Mouse (Mus musculus) kidney, adult 11 months (tissue): Measurements from ENCODE around the gene 1500009L16Rik.

Experiments
- DNase-seq: peaks from one replicate; pipeline ENCODE4 v3.0.0; 2022

The 1500009L16Rik gene

DNA sequence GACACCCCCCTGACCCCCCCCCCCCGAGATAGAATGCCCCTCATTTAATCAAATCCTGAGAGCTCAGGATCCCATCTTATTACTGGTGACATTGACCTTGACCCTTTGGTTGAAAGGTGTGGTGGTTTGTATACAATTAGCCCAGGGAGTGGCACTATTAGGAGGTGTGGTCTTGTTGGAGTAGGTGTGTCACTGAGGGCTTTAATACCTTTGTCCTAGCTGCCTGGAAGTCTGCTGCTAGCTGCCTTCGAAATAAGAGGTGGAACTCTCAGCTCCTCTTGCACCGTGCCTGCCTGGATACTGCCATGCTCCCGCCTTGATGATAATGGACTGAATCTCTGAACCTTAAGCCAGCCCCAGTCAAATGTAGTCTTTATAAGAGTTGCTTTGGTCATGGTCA lies 41.2 kb downstream of the 1500009L16Rik start:
- no peak for DNase-seq

GRCm38 (mm10) chr10:83766882-83767281 lies 44.2 kb downstream of the 1500009L16Rik start:
- no peak for DNase-seq

DNA sequence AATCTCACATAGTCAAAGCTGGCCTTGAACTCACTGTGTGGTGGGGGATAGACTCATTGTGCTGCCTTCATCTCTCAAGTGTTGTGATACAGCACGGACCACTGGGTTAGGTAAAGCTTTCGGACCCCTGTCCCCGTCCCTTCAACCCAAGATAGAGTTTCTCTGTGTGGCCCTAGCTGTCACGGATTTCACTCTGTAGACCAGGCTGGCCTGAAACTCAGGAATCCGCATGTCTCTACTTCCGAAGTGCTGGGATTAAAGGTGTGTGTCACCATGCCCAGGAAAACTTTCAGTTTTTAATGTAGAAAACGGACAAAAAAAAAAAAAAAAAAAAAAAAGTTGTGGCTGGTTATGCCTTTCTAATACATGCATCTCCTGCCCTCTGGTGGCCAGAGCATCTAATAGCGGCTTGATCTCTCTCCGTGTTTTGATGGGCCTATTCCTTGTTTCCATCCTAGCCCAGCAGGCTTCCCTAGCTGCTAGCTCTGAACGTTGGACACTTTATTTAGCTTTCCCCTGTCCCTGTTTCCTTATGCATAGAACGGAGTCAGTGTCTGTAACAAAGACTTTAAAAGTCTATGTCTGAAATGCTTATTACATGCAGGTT lies 53.7 kb downstream of the 1500009L16Rik start:
- DNase-seq: peak; percentile 25

DNA sequence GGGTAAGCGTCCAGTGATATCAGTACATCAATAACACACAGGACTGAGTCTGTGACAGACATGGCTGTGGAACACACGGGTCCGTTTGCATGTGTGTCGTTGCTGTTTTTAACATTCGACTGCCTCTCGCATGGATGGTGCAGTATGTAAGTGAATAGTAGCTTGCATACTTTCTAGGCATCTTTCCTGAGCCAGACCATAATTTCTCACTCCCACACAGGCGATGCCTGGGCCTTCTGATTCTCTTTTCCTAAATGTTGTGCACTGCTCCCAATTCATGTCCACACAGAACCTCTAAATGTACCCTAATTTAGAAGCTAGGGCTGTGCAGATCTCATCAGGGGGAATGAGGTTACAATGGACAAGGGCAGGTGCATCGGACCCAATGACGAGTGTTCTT lies 54.6 kb downstream of the 1500009L16Rik start:
- DNase-seq: no peak

GRCm38 (mm10) chr10:83781854-83782253 lies 59.2 kb downstream of the 1500009L16Rik start:
- DNase-seq: no peak

- no peak for DNase-seq
These were observed 59.9 kb downstream of the 1500009L16Rik start for GRCm38 (mm10) chr10:83782371-83783120.

- DNase-seq: no peak
These were observed 62.3 kb downstream of the 1500009L16Rik start for GRCm38 (mm10) chr10:83785003-83785402.

- no peak for DNase-seq
These were observed 63.1 kb downstream of the 1500009L16Rik start for GRCm38 (mm10) chr10:83785627-83786392.

DNA sequence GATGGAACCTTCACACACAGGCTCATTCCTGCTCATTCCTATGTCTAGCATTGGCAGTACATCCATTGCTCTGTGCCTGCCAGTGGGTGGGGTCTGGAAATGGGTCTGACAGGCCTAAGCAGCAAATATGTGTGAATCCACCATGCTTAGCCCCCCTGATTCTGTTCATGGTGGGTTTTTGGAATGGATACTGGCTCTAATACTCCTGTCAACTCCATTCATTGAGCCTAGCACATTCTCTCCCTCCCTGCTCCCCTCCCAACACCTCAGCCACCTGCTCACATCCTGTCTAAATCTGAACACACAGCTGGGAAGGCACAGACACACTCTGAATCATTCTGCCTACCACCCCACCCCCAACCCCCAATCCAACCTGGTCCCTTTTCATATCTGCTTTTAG lies 72.4 kb downstream of the 1500009L16Rik start:
- no peak for DNase-seq

- no peak for DNase-seq
These were observed 72.8 kb downstream of the 1500009L16Rik start for GRCm38 (mm10) chr10:83795500-83795899.

DNA sequence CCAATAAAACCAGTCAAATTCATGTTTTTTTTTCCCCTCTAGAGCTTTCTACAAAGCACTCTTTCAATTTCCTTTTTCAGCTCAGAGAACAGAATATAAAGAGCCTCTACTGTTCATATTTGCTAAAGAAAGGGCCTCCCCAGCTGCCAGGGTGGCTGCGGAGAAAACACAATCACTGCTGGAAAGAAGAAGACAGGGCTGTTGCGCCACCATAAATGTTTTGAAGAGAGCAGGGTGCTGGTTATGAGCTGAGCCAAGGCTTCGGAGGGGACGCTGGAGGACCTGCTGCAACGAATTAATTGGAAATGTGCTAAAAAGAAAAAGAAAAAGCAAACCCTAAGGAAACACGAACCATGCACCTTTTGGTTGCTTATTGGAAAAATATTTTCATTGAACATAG lies 81.4 kb downstream of the 1500009L16Rik start:
- DNase-seq: no peak

GRCm38 (mm10) chr10:83805201-83805718 lies 82.6 kb downstream of the 1500009L16Rik start:
- peak; percentile 19 for DNase-seq

DNA sequence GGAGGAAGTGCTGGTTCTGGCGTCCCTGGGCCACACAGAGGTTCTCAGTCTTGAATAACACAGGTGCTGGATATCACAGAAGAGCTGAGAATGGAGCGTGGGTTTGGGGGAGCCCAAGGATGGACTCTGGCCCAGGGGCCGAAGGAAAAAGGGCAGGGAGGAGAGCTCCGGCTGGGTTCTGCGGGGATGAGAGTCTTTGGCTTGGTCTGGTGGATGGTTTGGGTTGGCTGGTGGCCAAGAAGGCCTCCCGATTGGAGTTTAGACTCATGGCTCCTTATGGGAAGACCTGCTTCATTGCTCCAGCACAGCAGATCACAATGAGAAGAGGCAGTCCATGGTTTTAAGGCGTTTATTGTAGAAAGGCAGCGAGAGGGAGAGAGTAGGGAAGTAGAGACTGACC lies 84.6 kb downstream of the 1500009L16Rik start:
- DNase-seq: peak; percentile 4
